Mouse (Mus musculus) embryonic facial prominence, embryonic 11.5 days (tissue): ENCODE data around the gene Itgb2. TPM values are rescaled to one million over a fixed set of nuclear protein-coding genes. Genes with fewer than 3 reads are reported as not detected.

Experiments used
- ATAC-seq: fragments of 200-750 bp; cut with Nextera tagmentation; replicated peaks from 2 replicates; pipeline ENCODE4 v1.8.0; 2017; ENCODE audit warnings: low read depth; ENCODE audit not compliant: insufficient number of reproducible peaks, low FRiP score, low TSS enrichment
- DNase-seq: peaks from one replicate; pipeline ENCODE4 v3.0.0-alpha.2; 2015; ENCODE audit warnings: low spot score
- H3K27ac ChIP-seq: fragments of 300-500 bp; sonication (generic); replicated peaks from 2 replicates; pipeline ENCODE4 v1.5.1; 2014; ENCODE audit warnings: mild to moderate bottlenecking, low read depth, low read length, control low read depth
- H3K27me3 ChIP-seq: fragments of 300-500 bp; sonication (generic); 2 replicates; pipeline ENCODE4 v1.6.1; 2014; ENCODE audit warnings: mild to moderate bottlenecking, low read length, moderate library complexity, mixed read lengths; ENCODE audit not compliant: control insufficient read depth, insufficient read depth
- H3K36me3 ChIP-seq: fragments of 300-500 bp; sonication (generic); replicated peaks from 2 replicates; pipeline ENCODE4 v1.6.1; 2014; ENCODE audit warnings: low read depth, mild to moderate bottlenecking, low read length, moderate library complexity, mixed read lengths; ENCODE audit not compliant: control insufficient read depth, insufficient read depth
- H3K4me1 ChIP-seq: fragments of 300-500 bp; sonication (generic); 2 replicates; pipeline ENCODE4 v1.6.1; 2014; ENCODE audit warnings: low read length, mixed read lengths; ENCODE audit not compliant: control insufficient read depth, insufficient read depth
- H3K4me2 ChIP-seq: fragments of 300-500 bp; sonication (generic); 2 replicates; pipeline ENCODE4 v1.6.1; 2014; ENCODE audit warnings: low read depth, mild to moderate bottlenecking, control low read depth, low read length, moderate library complexity
- H3K4me3 ChIP-seq: fragments of 300-500 bp; sonication (generic); 2 replicates; pipeline ENCODE4 v1.5.1; 2014; ENCODE audit warnings: low read depth, low read length, control low read depth
- H3K9ac ChIP-seq: fragments of 300-500 bp; sonication (generic); replicated peaks from 2 replicates; pipeline ENCODE4 v1.6.1; 2014; ENCODE audit warnings: mild to moderate bottlenecking, control low read depth, low read length
- H3K9me3 ChIP-seq: fragments of 300-500 bp; sonication (generic); replicated peaks from 2 replicates; pipeline ENCODE4 v1.6.1; 2016; ENCODE audit warnings: mild to moderate bottlenecking, low read length, inconsistent platforms, mixed read lengths; ENCODE audit not compliant: control insufficient read depth
- WGBS: fragments of 180-500 bp; shearing (Covaris S2); extraction: QIAGEN DNeasy Blood & Tissue Kit; methylation state at CpG from one replicate; pipeline ENCODE4 v1.1.7; 2014; 5-methylcytosine and 5-hydroxymethylcytosine counted together
- polyA plus RNA-seq: library from polyadenylated mRNA; unstranded; fragments of >200 nt; fragmentation: Nextera tagmentation; extraction: Ambion mirVana; gene quantifications from 2 replicates; pipeline ENCODE4 v1.2.1, GENCODE M21; 2014

The Itgb2 gene
- polyA plus RNA-seq, 1 experiment from 2014 or later = 1.4 TPM

DNA sequence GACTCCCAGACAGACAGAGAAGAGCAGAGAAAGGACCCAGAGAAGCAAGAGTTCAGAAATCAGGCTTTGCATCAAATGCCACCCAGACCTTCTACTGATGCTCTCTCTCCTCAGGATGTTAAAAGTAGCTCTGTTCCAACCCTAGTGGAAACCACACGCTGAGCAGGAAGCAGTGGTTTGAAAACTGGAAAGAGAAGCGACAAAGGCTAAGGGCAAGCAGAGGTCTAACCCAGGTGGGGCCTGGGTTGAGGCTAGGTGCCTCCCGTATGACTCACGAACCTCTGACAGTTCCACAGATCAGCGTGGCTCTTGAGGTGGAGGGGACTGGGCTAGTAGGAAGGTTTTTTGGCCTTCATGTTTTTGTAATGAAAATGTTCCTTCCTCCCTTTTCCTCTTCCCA is 9.6 kb upstream of the Itgb2 start:
- 81% methylated on average over 5 of the region's 5 CpGs for WGBS
- no peak overlapping the region for H3K27ac ChIP-seq
- no peaks in the 10 kb centered on the region for H3K9me3 ChIP-seq
- DNase-seq = no peak
- H3K27me3 ChIP-seq = no peaks in the 10 kb centered on the region
- no peak overlapping the region for H3K4me2 ChIP-seq
- H3K9ac ChIP-seq = no peak overlapping the region
- H3K4me1 ChIP-seq = no peaks in the 10 kb centered on the region
- no peak overlapping the region for H3K4me3 ChIP-seq
- ATAC-seq = no peak
- no peaks in the 10 kb centered on the region for H3K36me3 ChIP-seq

- Histone ChIP-seq H3K9me3 (no peaks in the 10 kb centered on the region), H3K27me3 (no peaks in the 10 kb centered on the region), H3K9ac (peak overlapping the region; percentile 56), H3K27ac (no peak overlapping the region), H3K4me3 (peak overlapping the region; percentile 25), H3K36me3 (no peaks in the 10 kb centered on the region), H3K4me2 (peak overlapping the region; percentile 40), H3K4me1 (no peaks in the 10 kb centered on the region)
- 0 out of 2 replicates have a peak, but pooled peaks have one; percentile 22 for ATAC-seq
- peak; percentile 36 for DNase-seq
- WGBS = 12% methylated on average over 18 of the region's 18 CpGs
Observed at GRCm38 (mm10) chr10:77522021-77522731, 7.9 kb upstream of the Itgb2 start.

DNA sequence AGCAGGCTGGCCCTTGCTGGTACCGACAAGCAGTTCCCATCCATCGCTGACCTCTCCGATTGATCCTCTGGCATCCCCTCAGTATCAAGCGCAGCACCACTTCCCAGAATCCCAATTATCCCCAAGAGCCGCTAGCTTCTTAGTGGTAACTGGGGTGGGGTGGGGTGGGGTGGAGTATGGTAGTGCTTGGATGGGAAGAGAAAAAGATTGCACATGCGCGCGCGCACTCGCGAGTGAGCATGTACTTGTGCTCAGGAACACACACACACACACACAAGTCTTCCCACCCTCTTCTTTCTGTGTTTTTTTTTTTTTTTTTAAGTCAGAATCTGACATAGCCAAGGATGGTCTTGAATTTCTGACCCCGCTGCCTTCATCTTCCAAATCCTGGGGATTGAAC is 7.3 kb upstream of the Itgb2 start:
- no peaks in the 10 kb centered on the region for H3K27me3 ChIP-seq
- H3K9ac ChIP-seq = peak overlapping the region; percentile 56
- no peak overlapping the region for H3K27ac ChIP-seq
- WGBS = 46% methylated on average over 12 of the region's 12 CpGs
- no peaks in the 10 kb centered on the region for H3K36me3 ChIP-seq
- no peaks in the 10 kb centered on the region for H3K9me3 ChIP-seq
- ATAC-seq (no peak), DNase-seq (no peak)
- no peaks in the 10 kb centered on the region for H3K4me1 ChIP-seq
- peak overlapping the region; percentile 25 for H3K4me3 ChIP-seq
- H3K4me2 ChIP-seq = peak overlapping the region; percentile 40

- no peak overlapping the region for H3K4me3 ChIP-seq
- WGBS = 71% methylated on average over 7 of the region's 7 CpGs
- H3K9ac ChIP-seq = no peak overlapping the region
- no peaks in the 10 kb centered on the region for H3K36me3 ChIP-seq
- no peaks in the 10 kb centered on the region for H3K9me3 ChIP-seq
- H3K27ac ChIP-seq = no peak overlapping the region
- DNase-seq (no peak), ATAC-seq (no peak)
- H3K4me2 ChIP-seq = no peak overlapping the region
- no peaks in the 10 kb centered on the region for H3K4me1 ChIP-seq
- no peaks in the 10 kb centered on the region for H3K27me3 ChIP-seq
Observed at GRCm38 (mm10) chr10:77523321-77523720, 6.7 kb upstream of the Itgb2 start.

DNA sequence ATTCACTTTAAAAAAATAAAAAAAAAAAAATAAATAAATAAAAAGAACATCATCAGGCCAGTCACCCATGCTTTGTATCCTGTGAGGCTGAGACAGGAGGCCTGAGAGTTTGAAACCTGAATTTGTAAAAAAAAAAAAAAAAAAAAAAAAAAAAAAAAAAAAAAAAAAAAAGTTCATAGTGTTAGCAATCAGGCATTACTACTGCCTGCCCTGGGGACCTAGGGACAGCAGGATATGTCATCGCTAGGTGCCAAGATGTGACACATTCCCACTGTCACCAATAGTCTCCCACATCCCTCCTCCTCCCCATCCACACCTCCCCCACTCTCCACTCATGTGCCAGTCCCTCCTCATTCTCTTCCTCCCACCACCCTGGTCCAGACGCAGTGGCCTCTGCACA is 3.6 kb upstream of the Itgb2 start:
- Histone ChIP-seq H3K4me2 (no peak overlapping the region), H3K27ac (no peak overlapping the region), H3K9ac (no peak overlapping the region), H3K4me3 (no peak overlapping the region), H3K36me3 (no peaks in the 10 kb centered on the region), H3K4me1 (no peaks in the 10 kb centered on the region), H3K9me3 (no peaks in the 10 kb centered on the region), H3K27me3 (no peaks in the 10 kb centered on the region)
- ATAC-seq = no peak
- WGBS = 73% methylated on average over 2 of the region's 2 CpGs
- no peak for DNase-seq

- H3K27me3 ChIP-seq = no peaks in the 10 kb centered on the region
- WGBS = 91% methylated on average over 6 of the region's 6 CpGs
- no peak overlapping the region for H3K27ac ChIP-seq
- H3K4me3 ChIP-seq = no peak overlapping the region
- no peaks in the 10 kb centered on the region for H3K36me3 ChIP-seq
- no peak overlapping the region for H3K9ac ChIP-seq
- no peak for DNase-seq
- no peaks in the 10 kb centered on the region for H3K4me1 ChIP-seq
- no peak for ATAC-seq
- H3K4me2 ChIP-seq = no peak overlapping the region
- H3K9me3 ChIP-seq = no peaks in the 10 kb centered on the region
Observed at GRCm38 (mm10) chr10:77528634-77529033, 1.4 kb upstream of the Itgb2 start.

DNA sequence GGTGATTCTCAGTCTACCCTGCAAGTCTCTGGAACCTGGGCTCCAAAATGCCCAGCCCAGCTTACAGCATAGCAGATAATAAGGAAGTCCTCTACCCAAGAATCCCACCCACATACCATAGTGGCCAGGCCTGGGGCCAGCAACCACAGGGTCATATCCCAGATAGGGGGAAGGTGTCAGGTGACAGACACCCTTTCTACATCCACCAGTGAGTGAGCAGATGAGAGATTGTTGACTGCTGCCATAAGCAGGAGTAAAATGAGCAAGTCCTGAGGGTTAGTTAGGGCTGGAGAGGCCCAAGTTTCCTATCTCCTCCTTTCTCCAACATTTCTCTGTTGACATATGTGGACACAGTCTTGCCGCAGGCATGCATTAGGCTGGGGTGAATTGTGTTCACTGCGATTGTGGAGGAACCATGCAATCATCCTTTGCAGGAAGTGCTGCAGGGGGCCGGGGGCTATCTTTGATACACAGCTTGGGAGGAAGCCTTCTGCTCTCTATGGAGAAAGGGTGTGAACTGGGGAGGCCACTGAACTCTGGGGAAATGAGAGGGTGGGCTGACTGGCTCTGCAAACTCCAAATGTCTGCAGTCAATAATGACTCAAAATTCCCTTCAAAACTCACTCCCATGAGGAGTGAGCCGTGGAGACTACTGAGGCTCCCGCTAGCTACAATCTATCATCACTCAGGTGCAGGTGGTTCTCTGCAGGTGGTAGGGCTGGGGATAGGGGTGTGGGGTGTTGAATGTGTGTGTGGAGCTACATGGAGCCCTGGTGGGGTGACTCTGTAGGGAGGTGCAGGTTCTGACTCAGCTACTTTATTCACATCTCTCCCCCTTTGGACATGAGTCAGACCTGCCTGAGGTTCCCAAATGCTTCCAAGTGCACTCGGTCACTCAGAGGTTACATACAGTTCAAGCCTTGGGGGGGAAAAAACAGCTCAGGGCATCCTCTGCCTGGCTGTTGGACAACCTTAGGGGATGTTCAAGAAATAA is 1.3 kb downstream of the Itgb2 start:
- H3K4me1 ChIP-seq = no peaks in the 10 kb centered on the region
- DNase-seq = no peak

GRCm38 (mm10) chr10:77532020-77532413 is 2.0 kb downstream of the Itgb2 start:
- no peak overlapping the region for H3K9ac ChIP-seq
- no peaks in the 10 kb centered on the region for H3K36me3 ChIP-seq
- no peaks in the 10 kb centered on the region for H3K4me1 ChIP-seq
- no peak for ATAC-seq
- H3K4me2 ChIP-seq = no peak overlapping the region
- no peak overlapping the region for H3K27ac ChIP-seq
- DNase-seq = no peak
- WGBS = 72% methylated on average over 1 of the region's 1 CpGs
- H3K27me3 ChIP-seq = no peaks in the 10 kb centered on the region
- no peaks in the 10 kb centered on the region for H3K9me3 ChIP-seq
- no peak overlapping the region for H3K4me3 ChIP-seq

More for the DNA sequence above, 1.3 kb downstream of the Itgb2 start:
- Histone ChIP-seq H3K9ac (no peak overlapping the region), H3K27me3 (no peaks in the 10 kb centered on the region), H3K36me3 (no peaks in the 10 kb centered on the region), H3K4me2 (no peak overlapping the region), H3K9me3 (no peaks in the 10 kb centered on the region), H3K4me3 (no peak overlapping the region), H3K27ac (no peak overlapping the region)
- ATAC-seq = no peak
- 82% methylated on average over 6 of the region's 6 CpGs for WGBS
